Mouse (Mus musculus) CH12.LX (cell line): ENCODE results near the gene Rpl32.

Experiments
- BHLHE40 ChIP-seq: IDR thresholded peaks from 2 replicates; pipeline ENCODE4 v1.6.1; 2011; ENCODE audit warnings: mild to moderate bottlenecking, low read depth, low read length, improper control_type of control experiment
- GABPA ChIP-seq: IDR thresholded peaks from 2 replicates; pipeline ENCODE4 v1.6.1; 2012; ENCODE audit warnings: low read depth, low read length, improper control_type of control experiment, inconsistent platforms; ENCODE audit not compliant: insufficient replicate concordance
- JUND ChIP-seq: conservative IDR thresholded peaks from 2 replicates; pipeline ENCODE4 v1.6.1; 2011; ENCODE audit warnings: low read depth, low read length, improper control_type of control experiment
- PAX5 ChIP-seq: IDR thresholded peaks from 2 replicates; pipeline ENCODE4 v1.6.1; 2012; ENCODE audit warnings: low read length, inconsistent platforms, mixed read lengths
- POLR2A ChIP-seq: IDR thresholded peaks from 2 replicates; pipeline ENCODE4 v1.6.1; 2011; ENCODE audit warnings: low read depth, mild to moderate bottlenecking, improper control_type of control experiment, low read length
- UBTF ChIP-seq: IDR thresholded peaks from 2 replicates; pipeline ENCODE4 v1.6.1; 2012; ENCODE audit warnings: low read depth, mild to moderate bottlenecking, inconsistent platforms, low read length, improper control_type of control experiment, moderate library complexity
- USF1 ChIP-seq: IDR thresholded peaks from 2 replicates; pipeline ENCODE4 v1.6.1; 2014; ENCODE audit warnings: low read depth, mild to moderate bottlenecking, inconsistent platforms, low read length, improper control_type of control experiment
- USF2 ChIP-seq: conservative IDR thresholded peaks from 2 replicates; pipeline ENCODE4 v1.6.1; 2011; ENCODE audit warnings: low read depth, low read length, improper control_type of control experiment
- ZC3H11A ChIP-seq: IDR thresholded peaks from 2 replicates; pipeline ENCODE4 v1.6.1; 2012; ENCODE audit warnings: low read depth, mild to moderate bottlenecking, inconsistent platforms, low read length, improper control_type of control experiment

DNA sequence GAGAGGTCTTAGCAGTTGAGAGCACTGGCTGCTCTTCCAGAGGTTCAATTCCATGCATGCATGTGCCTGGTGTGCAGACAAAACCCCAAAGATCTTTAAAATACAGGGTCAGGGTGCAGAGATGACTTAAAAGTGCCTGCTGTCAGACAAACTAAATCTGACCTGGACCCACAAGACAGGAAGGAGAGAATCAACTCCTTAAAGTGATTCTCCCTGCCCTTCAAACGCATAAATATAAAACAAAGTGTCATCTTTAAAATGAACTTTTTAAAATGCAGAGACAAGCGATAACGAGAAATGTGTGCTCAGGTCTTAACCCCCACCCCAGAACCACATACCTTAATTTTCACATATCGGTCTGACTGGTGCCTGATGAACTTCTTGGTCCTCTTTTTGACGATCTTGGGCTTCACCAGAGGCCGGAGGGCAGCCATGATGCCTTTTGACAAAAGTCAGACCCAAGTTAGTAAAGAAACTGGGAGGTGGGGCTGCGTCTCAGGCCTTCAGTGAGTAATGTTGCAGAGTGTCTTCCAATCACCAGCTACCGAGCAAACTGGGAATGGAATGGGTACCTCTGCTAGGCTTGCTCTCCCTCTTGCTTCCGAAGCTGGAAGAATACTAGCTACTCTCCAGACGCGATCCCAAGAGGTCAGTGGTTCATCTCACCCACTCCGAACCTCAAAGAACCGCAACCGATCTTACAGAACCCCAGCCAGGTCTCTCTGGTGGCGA lies 917 bp downstream of the Rpl32 start:
- TF ChIP-seq USF1 (no peak), UBTF (no peak), GABPA (no peak), BHLHE40 (no peak), PAX5 (no peak), POLR2A (no peak; the same call in 1 of the 2 replicates), USF2 (no peak), ZC3H11A (no peak), JUND (no peak)
